Mouse (Mus musculus) megakaryocyte, embryonic 14.5 days (primary cell): ENCODE data around the gene Hormad1.

ENCODE experiments used
- FLI1 ChIP-seq: IDR thresholded peaks from 2 replicates; pipeline ENCODE4 v1.6.1; 2012; ENCODE audit warnings: low read length, inconsistent platforms, mixed read lengths
- GATA1 ChIP-seq: IDR thresholded peaks from 3 replicates; pipeline ENCODE4 v1.6.1; 2012; ENCODE audit warnings: mixed read lengths, low read length, inconsistent platforms, borderline replicate concordance

- TF ChIP-seq FLI1, result no peak
- no peak for TF ChIP-seq GATA1
Observed at GRCm38 (mm10) chr3:95618511-95618910, 59.0 kb downstream of the Hormad1 start.
